Comparison of ENCODE assay signal across 7 mouse cellular contexts in genomic region chr2:26738926-26739325, GRCm38 (mm10).
"Had no signal": no experiment of that assay in that cellular context is flagged by ENCODE, and none has a peak within 500 bp of the region (broad histone marks: within the 10 kb centered on the region; RNA-seq: fewer than 3 reads in every experiment).

No protein-coding gene starts in this region.

- ATAC-seq: intestine, postnatal 0 days; liver, embryonic 12.5 days had no signal

- DNase-seq: kidney, adult 8-10 months; kidney, postnatal 25 days; lung, embryonic 14.5 days; lung, postnatal 14 days; right cerebral cortex, postnatal 4 days had no signal
